Mouse (Mus musculus): ENCODE measurements around the gene Il11. TPM values are rescaled to one million over a fixed set of nuclear protein-coding genes. Genes with fewer than 3 reads are reported as not detected.

The Il11 gene
- not detected for total RNA-seq (2023)

DNA sequence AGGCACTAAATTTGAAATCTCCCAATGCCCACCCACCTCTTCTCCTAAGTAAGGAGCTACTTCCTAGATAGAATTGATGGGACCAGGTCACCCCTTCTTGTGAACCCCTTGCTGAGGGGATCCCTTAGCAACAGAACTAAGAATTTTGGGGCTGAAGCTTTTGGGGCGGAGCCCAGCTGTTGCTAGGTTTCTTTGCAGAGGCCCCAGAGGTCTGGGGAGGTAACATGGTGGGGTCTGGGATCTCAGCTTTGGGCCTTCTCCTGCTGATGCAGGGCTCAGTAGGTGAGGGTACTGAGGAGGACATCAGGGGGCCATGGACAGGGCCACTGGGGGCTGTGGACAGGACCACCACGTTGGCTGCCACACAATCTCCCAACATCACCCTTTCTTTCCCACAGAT, at the start of gene Il11, which contains the start of gene Tmem190:
Il11 (minus strand) TSS at position 101 of the 400 bp plus-strand sequence.
Tmem190 (plus strand) TSS at position 179 of the 400 bp plus-strand sequence.

DNA sequence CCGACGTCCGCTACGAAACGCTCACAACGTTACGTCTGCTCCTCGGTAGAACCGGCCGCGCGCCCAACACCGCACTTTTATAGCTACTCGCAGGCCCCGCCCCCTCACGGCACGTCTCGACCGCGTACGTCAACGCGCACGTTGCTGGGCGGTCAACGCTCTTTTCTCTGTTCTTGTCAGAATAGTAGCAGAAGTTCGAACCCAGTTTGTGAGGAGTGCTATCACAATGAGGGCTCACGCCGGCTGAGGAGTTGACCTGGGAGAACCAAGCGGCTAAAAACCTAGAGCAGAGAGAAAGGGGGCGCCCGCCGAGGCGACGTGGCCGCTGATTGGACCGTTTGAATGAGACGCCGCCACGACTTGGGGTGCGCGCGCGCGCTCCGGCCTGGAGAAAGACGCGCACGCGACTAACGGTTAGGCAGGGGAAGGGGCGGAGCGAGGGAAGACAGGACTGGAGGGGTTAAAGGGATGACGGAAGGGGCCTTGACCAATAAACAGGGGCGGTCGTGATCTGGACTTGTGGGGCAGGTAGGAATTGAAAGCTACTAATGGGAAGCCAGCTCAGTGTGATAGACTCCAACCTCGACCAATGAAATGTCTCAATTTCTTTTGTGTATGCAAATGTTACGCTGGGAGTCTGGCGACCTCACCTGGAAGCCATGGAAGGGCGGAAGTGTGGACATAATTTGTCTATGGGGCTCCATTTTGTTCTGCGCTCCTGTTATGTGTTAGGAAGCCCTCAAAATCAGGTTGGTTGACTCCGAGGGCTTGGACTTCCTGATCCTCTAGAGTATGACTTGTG, 29.8 kb upstream of the Il11 start, which contains the start of gene Ube2s:
Ube2s (minus strand) TSS at position 288 of the 802 bp plus-strand sequence.

DNA sequence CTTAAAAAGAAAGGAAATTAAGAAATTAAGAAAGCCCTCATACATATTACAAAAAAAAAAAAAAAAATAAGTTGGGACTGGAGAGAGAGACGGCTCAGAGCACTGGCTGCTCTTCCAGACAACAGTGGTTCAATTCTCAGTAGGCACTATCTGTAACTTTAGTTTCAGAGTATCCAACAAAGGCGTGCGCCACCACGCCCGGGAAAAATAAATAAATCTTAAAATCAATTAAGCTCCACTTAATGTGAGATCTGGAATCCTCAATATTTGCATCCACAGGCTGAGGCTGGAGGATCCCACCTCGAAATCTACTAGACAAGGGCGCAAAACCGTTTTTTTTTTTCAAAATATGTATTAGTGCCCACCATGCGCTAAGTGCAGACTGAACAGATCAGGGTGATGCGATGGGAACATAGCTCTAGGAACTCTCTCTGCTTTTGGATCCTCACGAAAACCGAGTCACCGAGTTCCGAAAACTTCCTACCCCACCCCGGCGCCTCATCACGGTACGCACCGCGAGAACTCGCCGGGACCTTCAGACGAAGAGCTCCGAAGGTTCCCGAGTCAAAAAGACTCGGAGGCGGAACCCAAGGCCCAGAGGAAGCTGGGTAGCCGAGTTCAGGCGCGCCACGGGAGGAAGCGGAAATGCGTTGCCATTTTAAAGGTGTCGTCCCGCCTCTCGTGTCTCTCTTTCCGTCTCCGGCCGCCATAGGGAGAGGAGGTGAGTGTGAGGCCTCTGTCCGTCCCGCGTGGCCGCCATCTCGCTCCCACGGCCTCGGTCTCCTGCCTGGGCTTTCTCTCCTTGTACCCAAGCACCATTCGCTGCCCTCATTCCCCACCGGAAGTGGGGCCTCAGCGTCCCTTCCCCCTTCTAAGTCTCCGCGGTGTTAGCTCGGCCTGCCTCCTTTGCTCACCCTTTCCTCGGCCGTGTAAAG, 9.9 kb upstream of the Il11 start, which contains the start of gene Rpl28:
Rpl28 (plus strand) TSS at position 597 of the 935 bp plus-strand sequence.

DNA sequence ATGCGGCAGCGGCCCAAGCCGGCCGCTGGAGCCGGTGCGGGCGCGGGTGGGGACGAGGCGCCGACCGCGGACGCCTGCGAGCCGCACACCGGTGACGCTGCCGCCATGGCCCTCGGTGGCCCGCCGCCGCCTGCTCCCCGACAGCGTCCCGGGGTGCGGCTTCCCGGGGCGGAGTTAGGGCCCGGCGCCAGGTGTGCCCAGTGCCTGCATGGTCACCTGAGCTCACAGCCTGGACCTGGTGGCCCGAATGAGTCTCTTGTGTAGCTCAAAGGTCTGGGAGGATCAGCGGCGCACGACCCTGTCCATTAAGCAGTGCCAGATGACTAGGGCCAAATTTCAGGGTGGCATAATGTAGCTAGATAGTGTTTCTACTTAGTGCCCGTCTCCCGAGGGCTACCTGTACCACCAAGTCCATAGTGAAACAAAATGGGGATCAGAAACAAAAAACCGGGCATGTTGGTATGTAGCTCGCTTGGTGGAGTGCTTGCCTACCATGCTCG, 6.8 kb upstream of the Il11 start, which contains the start of gene Tmem238:
Tmem238 (minus strand) TSS at position 221 of the 500 bp plus-strand sequence.

DNA sequence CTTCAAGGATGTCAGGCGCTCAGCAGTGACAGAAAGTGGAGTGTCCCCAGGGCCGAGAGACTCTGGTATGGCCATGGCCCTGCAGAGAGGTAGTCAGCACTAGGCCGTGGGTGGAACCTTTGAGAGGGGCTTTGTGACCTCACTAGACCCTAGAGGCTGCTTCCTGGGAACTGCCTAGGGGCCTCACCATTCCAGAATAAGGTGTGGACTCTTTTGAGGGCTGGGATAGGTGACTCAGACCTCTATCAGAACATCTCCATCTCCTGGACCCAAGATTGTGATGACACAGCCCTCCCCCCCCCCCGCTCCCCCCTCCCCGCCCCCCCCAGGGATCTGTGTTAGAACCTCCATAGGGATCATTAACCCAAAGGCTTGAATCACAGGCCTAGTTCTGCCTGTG, 11.5 kb downstream of the Il11 start, which contains the start of gene Fam71e2:
Fam71e2 (minus strand) TSS at position 101 of the 400 bp plus-strand sequence.

DNA sequence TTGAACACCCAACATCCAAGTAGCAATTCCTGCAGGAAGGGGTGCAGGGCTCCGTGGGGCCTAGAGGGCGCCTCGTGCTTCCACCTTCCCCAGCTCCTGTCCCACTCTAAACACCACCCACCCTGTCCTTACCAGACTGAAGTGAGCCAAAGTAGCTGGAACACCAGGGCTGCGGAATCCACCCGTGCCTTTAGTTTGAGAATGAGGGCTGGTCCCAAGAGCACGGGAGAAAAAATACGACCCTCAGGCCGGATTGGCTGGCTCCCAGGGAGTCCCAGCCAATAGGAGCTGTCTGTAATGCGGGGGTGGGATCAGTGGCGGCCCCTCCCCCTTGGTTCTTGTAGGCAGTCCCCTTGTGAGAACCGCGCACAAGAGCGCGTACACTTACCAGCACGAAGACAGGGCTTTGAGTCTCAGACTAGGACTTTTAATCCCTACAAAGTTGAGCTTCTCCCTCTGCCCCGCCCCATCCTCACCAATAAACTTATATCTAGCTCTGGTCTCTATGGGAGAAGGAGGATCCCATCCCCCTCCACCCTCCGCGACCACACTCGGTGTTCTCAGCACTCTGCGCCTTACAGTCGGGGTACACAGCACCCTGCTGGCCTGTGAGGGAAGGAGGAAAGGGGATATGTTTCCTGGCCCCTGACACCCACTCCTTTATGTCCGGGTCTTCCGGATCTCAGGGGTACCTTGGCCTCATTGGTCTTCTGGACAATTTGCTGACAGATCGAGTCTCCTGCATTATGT, 29.7 kb downstream of the Il11 start, which contains the start of gene Cox6b2:
Cox6b2 (minus strand) TSS at position 274 of the 750 bp plus-strand sequence.

DNA sequence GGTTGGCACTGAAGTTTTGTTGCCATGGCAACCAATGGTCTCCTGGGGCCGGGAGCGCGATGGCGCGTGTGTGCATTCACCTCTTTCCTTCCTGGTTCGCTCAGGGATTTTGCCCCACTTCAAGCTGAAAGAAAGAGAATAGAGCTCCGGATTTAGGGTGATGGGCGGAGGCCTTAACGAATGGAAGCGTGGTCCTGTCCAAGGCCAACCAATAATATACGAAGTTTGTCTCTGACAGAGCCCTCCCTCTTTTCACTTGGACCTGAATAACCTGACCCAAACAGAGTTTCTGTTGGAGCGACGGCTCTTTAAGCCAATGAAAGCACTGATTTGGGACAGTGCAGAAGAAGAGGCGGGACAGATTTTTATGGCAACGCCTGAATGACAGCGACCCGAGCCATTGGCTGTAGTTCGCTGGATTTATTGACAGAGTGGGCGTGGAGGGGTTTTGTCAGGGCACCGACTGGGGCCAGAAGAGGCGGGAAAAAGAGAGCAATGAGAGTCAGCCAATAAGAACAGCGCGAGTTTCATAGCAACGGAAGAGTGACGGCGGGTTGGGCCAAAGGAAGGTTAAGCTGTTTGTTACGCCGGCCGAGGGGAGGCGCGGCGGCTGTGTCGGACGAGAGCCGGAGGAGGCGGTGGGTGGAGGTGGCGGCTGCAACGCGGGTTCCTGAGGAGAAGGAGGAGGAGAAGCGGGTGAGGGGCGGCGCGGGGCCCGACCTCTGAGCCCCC, 42.9 kb downstream of the Il11 start, which contains the start of gene Kmt5c:
Kmt5c (plus strand) TSS at position 572 of the 732 bp plus-strand sequence.

DNA sequence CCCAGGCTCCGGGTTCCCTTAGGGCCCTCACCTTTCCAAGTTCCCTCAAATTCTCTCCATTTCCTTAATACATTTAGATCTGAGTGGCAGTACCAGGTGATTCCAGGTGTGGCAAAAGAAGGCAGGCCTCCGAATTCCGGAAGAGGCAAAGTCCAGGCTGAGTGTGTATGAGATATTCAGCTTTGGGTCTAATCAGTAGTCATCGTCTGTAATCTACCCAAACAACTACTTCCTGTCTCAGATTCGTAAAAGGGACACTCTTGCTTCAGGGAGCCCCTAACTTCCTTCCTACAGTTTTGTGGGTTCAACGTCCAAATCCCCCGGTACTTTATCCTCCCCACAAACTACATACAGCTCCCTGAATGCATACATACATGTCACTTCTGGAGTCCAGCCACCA, 57.5 kb downstream of the Il11 start, which contains the start of gene Tmem150b:
Tmem150b (minus strand) TSS at position 81 of the 400 bp plus-strand sequence.

Other genes with a start within 250 kb of the Il11 start
- not detected for gene Syt5, start 235.3 kb downstream of the Il11 start, total RNA-seq (2023)
- not detected for gene Ptprh, start 178.8 kb downstream of the Il11 start, total RNA-seq (2023)
- gene Tmem86b, start 151.4 kb downstream of the Il11 start, total RNA-seq (2023), result 10 to 100 TPM; 22.9 to 23.5 TPM
- gene Ppp6r1, start 123.8 kb downstream of the Il11 start, total RNA-seq (2023), result 100 to 1,000 TPM; 149 to 155 TPM
- gene Hspbp1, start 97.8 kb downstream of the Il11 start, total RNA-seq (2023), result 10 to 100 TPM; 15.7 to 22.2 TPM
- under 1 TPM in 1 of 2 experiments, not detected in 1; 0.28 TPM for gene Brsk1, start 92.3 kb downstream of the Il11 start, total RNA-seq (2023)
- gene Tmem150b, start 57.6 kb downstream of the Il11 start, total RNA-seq (2023), result 10 to 100 TPM; 20.0 to 21.3 TPM
- gene Kmt5c, start 42.7 kb downstream of the Il11 start, total RNA-seq (2023), result 100 to 1,000 TPM; 113 TPM
- gene Cox6b2, start 29.8 kb downstream of the Il11 start, total RNA-seq (2023), result 10 to 100 TPM; 36.5 to 36.7 TPM
- gene Fam71e2, start 11.6 kb downstream of the Il11 start, total RNA-seq (2023), result not detected
- gene Tmem190, start 78 bp upstream of the Il11 start, total RNA-seq (2023), result not detected
- gene Tmem238, start 6.8 kb upstream of the Il11 start, total RNA-seq (2023), result 1 to 10 TPM; 2.1 to 2.4 TPM
- 1,000 to 10,000 TPM in 1 of 2 experiments, 100 to 1,000 TPM in 1; 932 to 1,065 TPM for gene Rpl28, start 10.0 kb upstream of the Il11 start, total RNA-seq (2023)
- 100 to 1,000 TPM; 229 to 230 TPM for gene Ube2s, start 29.7 kb upstream of the Il11 start, total RNA-seq (2023)
- not detected for gene Shisa7, start 61.8 kb upstream of the Il11 start, total RNA-seq (2023)
- gene Isoc2b, start 87.4 kb upstream of the Il11 start, total RNA-seq (2023), result 1 to 10 TPM; 4.5 to 7.4 TPM
- gene Isoc2a, start 94.3 kb upstream of the Il11 start, total RNA-seq (2023), result 1 to 10 TPM; 5.8 to 7.4 TPM
- not detected for gene Gm36210, start 123.7 kb upstream of the Il11 start, total RNA-seq (2023)
- 10 to 100 TPM; 12.6 to 13.0 TPM for gene Zfp628, start 132.4 kb upstream of the Il11 start, total RNA-seq (2023)
- gene Nat14, start 139.2 kb upstream of the Il11 start, total RNA-seq (2023), result 1 to 10 TPM; 2.3 to 3.0 TPM
- under 1 TPM; 0.07 to 0.42 TPM for gene Ssc5d, start 142.9 kb upstream of the Il11 start, total RNA-seq (2023)
- gene Sbk2, start 181.5 kb upstream of the Il11 start, total RNA-seq (2023), result not detected
- not detected for gene Sbk3, start 188.3 kb upstream of the Il11 start, total RNA-seq (2023)
- 1 to 10 TPM; 4.7 to 5.2 TPM for gene Zfp579, start 213.3 kb upstream of the Il11 start, total RNA-seq (2023)
- 10 to 100 TPM; 13.7 to 14.8 TPM for gene Zfp524, start 231.6 kb upstream of the Il11 start, total RNA-seq (2023)
- gene Fiz1, start 231.8 kb upstream of the Il11 start, total RNA-seq (2023), result 10 to 100 TPM; 26.8 to 27.6 TPM
- not detected for gene Gm44973, start 232.6 kb upstream of the Il11 start, total RNA-seq (2023)
- 10 to 100 TPM; 28.4 to 28.5 TPM for gene Zfp865, start 237.5 kb upstream of the Il11 start, total RNA-seq (2023)
- gene Ccdc106, start 237.7 kb upstream of the Il11 start, total RNA-seq (2023), result under 1 TPM; 0.42 to 0.70 TPM